Mouse (Mus musculus): Measurements from ENCODE around the gene Dnah11. TPM values are rescaled to one million over a fixed set of nuclear protein-coding genes. Genes with fewer than 3 reads are reported as not detected.

The Dnah11 gene
- total RNA-seq, 2 experiments from 2014 or later = 0.74 to 0.98 TPM

Other genes starting within 250 kb of the Dnah11 start
- 10 to 100 TPM; 39.4 to 41.4 TPM for gene Sp4, start 102.4 kb upstream of the Dnah11 start, total RNA-seq (2021)